Mouse (Mus musculus): ENCODE results near the gene Tsc2.

Tsc2 gene

GRCm38 (mm10) chr17:24610711-24611110 lies 21.7 kb downstream of the Tsc2 start:
- DNase-seq (ENCODE audit: low spot score in 2 of 2) = no peak

GRCm38 (mm10) chr17:24608874-24609273 lies 23.6 kb downstream of the Tsc2 start:
- DNase-seq (ENCODE audit: low spot score in 2 of 2) = no peak

- DNase-seq (ENCODE audit: low spot score in 2 of 2) = no peak
These were observed 24.1 kb downstream of the Tsc2 start for GRCm38 (mm10) chr17:24608370-24608769.

- DNase-seq (ENCODE audit: low spot score in 2 of 2) = no peak
These were observed 27.9 kb downstream of the Tsc2 start for GRCm38 (mm10) chr17:24604557-24604956.

DNA sequence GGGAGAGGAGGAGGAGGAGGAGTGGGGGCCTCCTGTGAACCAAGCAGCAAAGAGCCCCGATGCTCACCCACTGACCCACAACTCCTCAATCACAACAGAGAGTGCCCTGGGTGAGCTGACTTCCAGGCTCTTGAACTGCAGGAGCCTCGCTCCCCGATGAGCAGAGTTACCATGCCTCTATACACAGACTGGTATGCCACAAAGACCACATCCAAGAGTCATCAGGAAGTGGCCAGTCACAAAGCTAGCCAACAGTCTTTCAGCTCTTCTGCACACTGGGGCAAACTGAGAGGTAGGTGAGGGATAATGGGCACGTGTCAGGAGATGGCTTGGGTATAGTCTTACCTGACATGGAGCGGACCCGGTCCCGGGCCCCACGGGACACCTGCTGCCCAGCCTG lies 28.5 kb downstream of the Tsc2 start:
- no peak for DNase-seq (ENCODE audit: low spot score in 2 of 2)

GRCm38 (mm10) chr17:24600502-24600901 lies 31.9 kb downstream of the Tsc2 start:
- DNase-seq (ENCODE audit: low spot score in 2 of 2) = no peak

DNA sequence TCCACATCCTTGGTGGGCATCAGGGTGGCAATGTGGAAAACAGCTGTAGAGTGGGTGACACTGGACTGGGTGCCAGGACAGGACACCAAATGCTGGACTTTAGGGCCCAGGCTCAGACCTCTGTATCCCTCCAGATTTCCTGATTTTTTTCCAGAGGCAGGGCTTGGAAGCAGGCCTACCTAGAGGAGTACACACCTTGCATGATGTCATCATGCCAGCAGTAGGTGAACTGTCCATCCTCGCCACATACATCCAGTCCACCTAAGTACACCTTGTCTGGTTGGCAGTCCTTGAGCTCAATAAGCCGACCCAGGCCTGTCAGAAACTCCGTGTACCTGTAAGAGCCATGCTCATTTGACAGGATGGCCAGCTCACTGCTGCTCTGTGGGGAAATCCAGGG lies 34.4 kb downstream of the Tsc2 start:
- DNase-seq (ENCODE audit: low spot score in 2 of 2) = no peak

- no peak for DNase-seq (ENCODE audit: low spot score in 2 of 2)
These were observed 35.8 kb downstream of the Tsc2 start for GRCm38 (mm10) chr17:24596471-24597183.

DNA sequence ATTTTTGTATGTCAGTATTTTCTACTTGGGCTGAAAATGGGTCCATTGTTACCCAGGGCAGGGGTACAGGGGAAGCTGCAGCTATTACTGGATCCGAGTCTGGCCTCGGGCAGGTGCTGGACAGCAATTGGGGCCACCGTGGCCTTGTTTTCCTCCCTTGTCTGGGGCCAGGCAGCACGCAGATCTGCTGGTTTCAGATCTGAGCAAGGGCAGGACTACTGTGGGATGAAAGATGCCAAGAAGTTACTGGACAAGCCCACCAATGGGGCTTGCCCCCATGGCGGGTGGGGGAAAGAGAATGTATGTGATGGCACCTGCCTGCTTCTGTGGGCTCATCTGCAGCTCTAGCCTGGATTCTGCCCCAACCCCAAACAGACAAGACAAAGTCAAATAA lies 36.4 kb downstream of the Tsc2 start:
- DNase-seq (ENCODE audit: low spot score in 2 of 2) = no peak

DNA sequence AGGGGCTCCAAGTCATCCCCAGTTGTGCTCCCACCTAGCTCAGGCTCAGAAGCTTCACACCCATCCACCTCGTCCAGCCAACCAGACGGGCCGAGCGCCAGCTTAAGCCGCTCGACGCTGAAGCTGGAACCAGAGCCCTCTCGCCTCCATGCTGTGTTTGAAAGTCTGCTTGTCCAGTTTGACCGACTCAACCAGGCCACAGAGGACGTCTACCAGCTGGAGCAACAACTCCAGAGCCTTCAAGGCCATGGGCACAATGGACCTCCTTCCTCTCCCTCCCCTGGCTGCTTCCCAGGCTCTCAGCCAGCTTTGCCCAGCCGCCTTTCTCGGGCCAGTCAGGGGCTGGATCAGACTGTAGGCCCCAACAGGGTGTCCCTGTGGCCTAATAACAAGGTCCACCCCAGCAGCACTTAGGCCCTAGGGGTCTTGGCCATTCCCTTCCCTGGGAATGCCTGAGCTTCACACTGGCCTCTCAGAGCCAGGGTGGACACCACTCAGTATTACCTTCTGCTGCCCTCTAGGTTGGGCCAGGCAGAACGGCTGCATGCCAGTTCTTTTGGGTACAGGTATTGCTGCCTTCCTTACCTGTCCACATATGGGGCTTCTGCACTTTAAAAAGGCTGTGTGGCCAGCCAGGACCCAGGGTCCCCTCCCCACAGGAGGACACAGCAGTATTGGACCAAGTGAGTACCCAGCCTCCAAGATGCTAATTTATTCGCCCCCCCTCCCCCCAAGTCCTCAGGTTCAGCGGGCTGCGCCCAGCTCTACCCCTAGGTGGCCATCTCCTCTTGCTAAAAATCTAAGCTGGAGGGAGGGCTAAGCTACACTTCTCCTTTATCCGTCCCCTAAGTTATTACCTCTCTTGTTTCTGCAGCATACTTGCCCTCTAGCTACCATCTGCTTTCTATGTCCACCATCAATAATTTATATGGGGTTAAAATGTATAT lies 37.0 kb downstream of the Tsc2 start:
- DNase-seq (ENCODE audit: low spot score in 2 of 2) = peak; percentile 65 to 71

DNA sequence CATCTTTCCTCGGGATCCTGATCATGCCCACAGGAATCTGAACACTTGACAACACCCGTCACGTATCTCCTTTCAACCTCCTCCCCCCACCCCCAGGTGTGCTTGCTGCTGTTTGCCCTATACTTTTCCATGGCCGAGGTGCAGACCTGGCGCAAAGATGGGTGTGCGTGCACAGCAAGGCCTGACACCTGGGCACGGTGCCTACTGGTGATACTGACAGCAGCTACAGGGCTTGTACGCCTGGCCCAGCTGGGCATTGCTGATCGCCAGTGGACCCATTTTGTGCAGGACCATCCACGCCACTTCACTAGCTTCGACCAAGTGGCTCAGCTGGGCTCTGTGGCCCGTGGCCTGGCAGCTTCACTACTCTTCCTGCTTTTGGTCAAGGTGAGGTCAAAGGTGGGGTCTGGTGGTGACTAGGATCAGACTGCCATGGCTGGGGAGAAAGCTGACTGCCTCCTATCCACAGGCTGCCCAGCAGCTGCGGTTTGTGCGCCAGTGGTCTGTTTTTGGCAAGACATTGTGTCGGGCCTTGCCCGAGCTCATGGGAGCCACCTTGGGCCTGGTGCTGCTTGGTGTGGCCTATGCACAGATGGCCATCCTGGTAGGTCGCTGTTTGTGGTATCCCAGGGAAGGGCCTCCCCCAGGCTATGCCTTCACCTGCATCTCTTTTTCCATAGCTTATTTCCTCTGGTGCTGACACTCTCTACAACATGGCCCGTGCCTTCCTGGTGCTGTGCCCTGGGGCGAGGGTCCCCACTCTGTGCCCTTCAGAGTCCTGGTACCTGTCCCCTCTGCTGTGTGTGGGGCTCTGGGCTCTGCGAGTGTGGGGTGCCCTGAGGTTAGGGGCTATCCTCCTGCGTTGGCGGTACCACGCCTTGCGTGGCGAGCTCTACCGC lies 38.2 kb downstream of the Tsc2 start:
- no peak for DNase-seq (ENCODE audit: low spot score in 2 of 2)

DNA sequence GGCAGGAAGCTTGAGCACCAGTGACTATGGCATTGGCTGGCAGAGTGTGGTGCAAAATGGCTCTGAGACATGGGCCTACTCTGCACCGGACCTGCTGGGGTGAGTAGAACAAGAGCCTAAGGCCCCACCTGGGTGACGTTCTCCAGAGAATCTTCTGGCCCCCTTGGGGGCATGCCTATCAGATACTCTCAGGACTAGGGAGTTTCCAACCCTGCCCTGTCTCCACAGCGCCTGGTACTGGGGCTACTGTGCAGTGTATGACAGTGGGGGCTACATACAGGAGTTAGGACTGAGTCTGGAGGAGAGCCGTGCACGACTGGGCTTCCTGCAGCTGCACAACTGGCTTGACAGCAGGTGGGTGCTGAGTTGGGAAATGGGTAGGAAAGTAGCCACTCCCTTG lies 39.2 kb downstream of the Tsc2 start:
- no peak for DNase-seq (ENCODE audit: low spot score in 2 of 2)

DNA sequence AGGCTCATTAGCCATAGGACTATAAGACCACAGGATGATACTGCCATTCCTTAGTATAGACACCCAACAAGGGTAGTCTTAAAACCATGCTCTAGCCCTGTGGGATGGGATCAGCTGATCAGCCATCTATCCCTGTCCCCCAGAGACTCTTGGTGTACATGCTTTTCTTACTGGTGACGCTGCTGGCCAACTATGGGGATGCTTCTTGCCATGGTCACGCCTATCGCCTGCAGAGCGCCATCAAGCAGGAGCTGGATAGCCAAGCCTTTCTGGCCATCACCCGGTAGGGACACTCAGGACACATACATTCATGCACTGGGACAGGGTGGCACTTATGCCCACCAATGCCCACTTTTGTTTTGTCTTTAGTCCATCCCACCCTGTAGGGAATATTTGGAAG lies 40.7 kb downstream of the Tsc2 start:
- DNase-seq (ENCODE audit: low spot score in 2 of 2) = no peak

- DNase-seq (ENCODE audit: low spot score in 2 of 2) = no peak
These were observed 41.5 kb downstream of the Tsc2 start for GRCm38 (mm10) chr17:24590943-24591342.

DNA sequence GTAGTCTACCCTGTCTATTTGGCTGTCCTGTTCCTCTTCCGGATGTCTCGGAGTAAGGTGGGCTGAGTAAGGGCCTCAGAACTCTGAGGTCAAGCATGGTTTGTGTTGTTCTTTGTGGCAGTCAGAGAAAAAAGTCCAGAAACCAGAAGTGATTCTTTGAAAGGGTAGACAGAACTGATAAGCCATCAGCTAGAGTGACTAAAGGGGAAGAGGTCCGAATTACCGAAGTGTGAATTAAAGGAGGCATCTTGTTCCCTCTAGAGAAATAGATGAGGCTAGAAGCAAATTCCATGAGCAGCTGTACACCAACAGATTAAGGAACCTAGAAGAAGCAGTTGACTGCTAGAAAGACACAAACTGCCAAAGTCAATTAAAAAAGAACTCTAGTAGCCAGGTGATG lies 45.9 kb downstream of the Tsc2 start:
- DNase-seq (ENCODE audit: low spot score in 2 of 2) = no peak

DNA sequence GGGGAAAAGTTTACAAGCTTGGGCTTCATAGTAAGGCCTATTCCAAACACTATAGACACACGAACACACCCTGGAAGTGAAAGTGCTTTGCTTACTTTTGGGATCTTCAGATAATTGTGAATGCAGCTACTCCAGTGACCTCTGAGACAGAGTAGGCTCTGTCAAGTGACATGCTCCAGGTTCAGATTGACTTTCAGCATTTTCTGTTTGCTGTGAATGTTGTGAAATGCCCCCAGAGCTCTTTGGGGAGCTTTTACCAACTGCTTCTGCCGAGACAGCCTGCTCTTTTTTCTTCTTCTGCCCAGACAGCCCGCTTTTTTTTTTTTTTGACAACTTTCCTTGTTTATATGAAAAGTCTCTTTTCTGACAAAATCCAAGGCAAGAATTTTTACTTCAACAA lies 47.9 kb downstream of the Tsc2 start:
- no peak for DNase-seq (ENCODE audit: low spot score in 2 of 2)

DNA sequence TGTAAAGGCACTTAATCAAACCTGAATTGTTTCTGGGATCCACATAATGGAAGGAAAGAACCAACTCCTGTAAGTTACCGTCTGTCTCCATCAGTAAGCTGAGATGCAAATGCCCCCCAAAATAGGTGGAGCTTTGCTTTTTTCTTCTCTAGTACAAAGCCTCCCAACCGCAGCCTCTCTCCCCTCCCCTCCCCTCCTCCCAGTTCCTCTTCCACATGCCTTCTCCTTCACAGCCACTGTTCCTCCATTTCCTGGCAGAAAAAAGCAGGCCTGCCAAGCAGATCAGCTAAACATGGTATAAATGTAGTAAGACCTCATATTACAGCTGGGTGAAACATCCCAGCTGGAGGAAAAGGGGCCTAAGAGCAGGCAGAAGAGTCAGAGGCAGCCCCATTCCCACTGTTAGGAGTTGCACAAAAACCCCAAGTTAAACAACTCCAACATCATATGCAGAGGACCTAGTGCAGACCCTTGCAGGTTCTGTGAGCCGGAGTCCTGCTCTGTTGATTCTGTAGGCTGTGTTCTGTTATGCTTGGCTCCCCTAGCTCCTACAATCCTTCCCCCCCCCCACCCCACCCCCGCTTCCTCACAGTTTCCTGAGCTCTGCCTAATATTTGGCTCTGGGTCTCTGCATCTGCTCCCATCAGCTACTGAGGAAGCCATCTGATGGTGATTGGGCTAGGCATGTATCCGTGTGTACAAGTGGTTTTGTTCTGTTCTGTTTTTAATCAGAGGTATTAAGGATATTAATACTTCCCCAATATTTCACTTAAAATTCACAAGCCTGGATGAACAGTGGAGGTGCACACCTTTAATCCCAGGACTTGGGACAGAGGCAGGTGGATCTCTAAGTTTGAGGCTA lies 48.6 kb downstream of the Tsc2 start:
- no peak for DNase-seq (ENCODE audit: low spot score in 2 of 2)

- no peak for DNase-seq (ENCODE audit: low spot score in 2 of 2)
These were observed 52.1 kb downstream of the Tsc2 start for GRCm38 (mm10) chr17:24580287-24580686.

GRCm38 (mm10) chr17:24579532-24579931 lies 52.9 kb downstream of the Tsc2 start:
- no peak for DNase-seq (ENCODE audit: low spot score in 2 of 2)

- DNase-seq (ENCODE audit: low spot score in 2 of 2) = no peak
These were observed 58.6 kb downstream of the Tsc2 start for GRCm38 (mm10) chr17:24573811-24574210.

DNA sequence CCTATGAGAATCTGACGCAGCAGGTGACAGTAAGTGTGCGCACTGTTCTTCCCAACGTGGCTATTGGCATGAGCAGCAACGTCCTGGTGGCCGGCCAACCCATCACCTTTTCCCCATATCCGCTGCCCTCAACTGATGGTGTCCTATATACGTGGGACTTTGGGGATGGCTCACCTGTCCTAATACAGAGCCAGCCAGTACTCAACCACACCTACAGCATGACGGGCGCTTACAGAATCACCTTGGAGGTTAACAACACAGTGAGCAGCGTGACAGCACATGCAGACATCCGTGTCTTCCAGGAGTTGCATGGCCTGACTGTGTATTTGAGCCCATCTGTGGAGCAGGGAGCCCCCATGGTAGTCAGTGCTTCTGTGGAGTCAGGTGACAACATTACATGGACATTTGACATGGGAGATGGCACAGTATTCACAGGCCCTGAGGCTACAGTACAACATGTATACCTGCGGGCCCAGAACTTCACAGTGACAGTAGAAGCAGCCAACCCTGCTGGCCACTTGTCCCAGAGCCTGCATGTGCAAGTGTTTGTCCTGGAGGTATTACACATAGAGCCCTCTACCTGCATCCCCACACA lies 59.7 kb downstream of the Tsc2 start:
- DNase-seq (ENCODE audit: low spot score in 2 of 2) = no peak

Data from right cerebral cortex, postnatal 10 days (tissue).